Mouse (Mus musculus): ENCODE results near the gene Trim30b.

DNA sequence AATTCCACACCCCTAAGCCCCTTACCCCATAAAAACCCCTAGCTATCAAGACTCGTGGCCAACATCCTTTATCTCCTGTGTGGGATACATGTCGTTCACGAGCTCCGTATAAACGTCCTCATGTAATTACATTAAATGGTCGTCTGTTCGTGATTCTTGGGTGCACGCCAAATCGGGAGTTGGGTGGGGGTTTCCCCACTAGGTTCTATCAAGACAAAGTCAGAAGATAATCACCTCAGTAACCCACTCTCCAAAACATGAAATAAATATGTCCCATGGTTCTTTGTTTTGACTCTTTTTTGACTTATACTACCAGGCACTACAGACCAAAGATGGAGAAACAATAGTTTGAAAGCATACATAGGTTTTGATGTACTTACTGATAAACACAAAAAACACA lies 47.7 kb downstream of the Trim30b start:
- TF ChIP-seq CTCF (IDR thresholded peaks at IDR 0.05; ENCODE audit: low read depth, low read length) = no peak
- TF ChIP-seq POLR2A (IDR thresholded peaks at IDR 0.05; ENCODE audit: borderline replicate concordance, low read depth, low read length) = no peak
